Mouse (Mus musculus): Measurements from ENCODE around the gene Gm33815. TPM values are rescaled to one million over a fixed set of nuclear protein-coding genes. Genes with fewer than 3 reads are reported as not detected.
"Not testable (repeated sequence)": the region's sequence is repeated elsewhere in the genome, so short reads cannot be mapped to it uniquely, and the experiment has no call there.

Gene Gm33815
- not detected in 2 replicates for total RNA-seq (2021)
- long read RNA-seq = 0 reads

DNA sequence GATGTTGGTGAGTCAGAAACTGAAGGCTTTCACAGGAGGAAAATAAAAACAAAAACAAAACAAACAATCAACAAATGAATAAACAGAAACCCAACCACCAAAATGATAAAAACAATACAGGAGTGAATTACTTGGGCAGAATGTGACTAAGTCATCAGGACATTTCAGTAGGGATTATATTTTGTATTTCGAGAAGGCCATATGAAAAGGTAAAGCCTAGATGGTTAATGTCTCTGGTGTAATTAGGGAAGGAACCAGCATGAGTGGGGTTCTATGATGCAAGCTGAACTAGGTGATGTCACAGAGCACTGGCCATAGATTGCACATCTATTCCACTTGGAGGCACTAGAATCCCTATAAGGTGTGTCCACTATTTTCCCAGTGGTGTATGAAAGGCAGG lies at the start of gene Gm33815:
Gene Gm33815 (plus strand): TSS at position 301 of the 400 bp plus-strand sequence.
- DNase-seq = not testable (repeated sequence)

All from adrenal gland, postnatal 25 days (tissue).